Mouse (Mus musculus) olfactory bulb, adult 2 months (tissue): ENCODE measurements around the gene Mfsd2a. TPM values are rescaled to one million over a fixed set of nuclear protein-coding genes. Genes with fewer than 3 reads are reported as not detected.
"Not testable (repeated sequence)": the region's sequence is repeated elsewhere in the genome, so short reads cannot be mapped to it uniquely, and the experiment has no call there.

Experiments
- H3K27ac ChIP-seq: fragments of 200-500 bp; 2 replicates; pipeline ENCODE4 v1.5.1; 2012; ENCODE audit warnings: low read depth, low read length; ENCODE audit not compliant: insufficient read depth
- H3K4me1 ChIP-seq: fragments of 200-500 bp; 2 replicates; pipeline ENCODE4 v1.6.1; 2012; ENCODE audit warnings: low read length; ENCODE audit not compliant: control insufficient read depth, insufficient read depth
- H3K4me3 ChIP-seq: fragments of 200-500 bp; 2 replicates; pipeline ENCODE4 v1.5.1; 2012; ENCODE audit warnings: mild to moderate bottlenecking, low read depth, low read length, moderate library complexity; ENCODE audit not compliant: insufficient read depth
- CTCF ChIP-seq: fragments of 200-500 bp; IDR thresholded peaks from 2 replicates; pipeline ENCODE4 v1.5.1; 2012; ENCODE audit warnings: low read depth, mild to moderate bottlenecking, low read length, moderate library complexity; ENCODE audit not compliant: insufficient read depth
- POLR2A ChIP-seq: fragments of 200-500 bp; IDR thresholded peaks from 2 replicates; pipeline ENCODE4 v1.6.1; 2012; ENCODE audit warnings: mild to moderate bottlenecking, low read depth, low read length, moderate library complexity; ENCODE audit not compliant: insufficient read depth
- WGBS: fragments of 180-500 bp; shearing (Covaris S2); methylation state at CpG from one replicate; pipeline ENCODE4 v1.1.7; 2018; 5-methylcytosine and 5-hydroxymethylcytosine counted together
- polyA plus RNA-seq: library from polyadenylated mRNA; stranded (reverse); fragments of >200 nt; gene quantifications from 2 replicates; pipeline ENCODE4 v1.2.4, GENCODE M21; 2012; ENCODE audit warnings: low replicate concordance; ENCODE audit not compliant: missing spikeins, insufficient read depth, insufficient read length

Gene Mfsd2a
- polyA plus RNA-seq, 1 experiment = not detected

DNA sequence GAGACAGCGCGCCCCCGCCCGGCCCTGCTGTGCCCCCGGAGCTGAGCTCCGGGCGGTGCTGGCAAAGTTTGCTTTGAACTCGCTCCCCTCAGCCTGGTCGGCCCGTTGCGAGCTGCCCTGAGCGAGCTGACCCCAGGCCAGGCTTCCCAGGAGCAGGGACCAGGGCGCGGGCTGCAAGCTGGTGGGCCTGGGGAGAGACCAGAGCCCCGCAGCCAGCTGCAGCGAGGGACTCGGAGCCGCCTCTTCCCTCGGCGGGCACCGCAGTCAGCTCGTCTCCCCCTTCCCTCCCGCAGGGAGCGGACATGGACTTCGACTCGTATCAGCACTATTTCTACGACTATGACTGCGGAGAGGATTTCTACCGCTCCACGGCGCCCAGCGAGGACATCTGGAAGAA lies 35.2 kb upstream of the Mfsd2a start:
- H3K27ac ChIP-seq = peak overlapping the region; percentile 10; the same call in 1 of the 2 replicates
- peak overlapping the region; percentile 73 for H3K4me3 ChIP-seq
- WGBS = 1% methylated on average over 32 of the region's 32 CpGs
- TF ChIP-seq CTCF (no peak), POLR2A (no peak)
- peaks cover 27% of the 10 kb centered on the region for H3K4me1 ChIP-seq

DNA sequence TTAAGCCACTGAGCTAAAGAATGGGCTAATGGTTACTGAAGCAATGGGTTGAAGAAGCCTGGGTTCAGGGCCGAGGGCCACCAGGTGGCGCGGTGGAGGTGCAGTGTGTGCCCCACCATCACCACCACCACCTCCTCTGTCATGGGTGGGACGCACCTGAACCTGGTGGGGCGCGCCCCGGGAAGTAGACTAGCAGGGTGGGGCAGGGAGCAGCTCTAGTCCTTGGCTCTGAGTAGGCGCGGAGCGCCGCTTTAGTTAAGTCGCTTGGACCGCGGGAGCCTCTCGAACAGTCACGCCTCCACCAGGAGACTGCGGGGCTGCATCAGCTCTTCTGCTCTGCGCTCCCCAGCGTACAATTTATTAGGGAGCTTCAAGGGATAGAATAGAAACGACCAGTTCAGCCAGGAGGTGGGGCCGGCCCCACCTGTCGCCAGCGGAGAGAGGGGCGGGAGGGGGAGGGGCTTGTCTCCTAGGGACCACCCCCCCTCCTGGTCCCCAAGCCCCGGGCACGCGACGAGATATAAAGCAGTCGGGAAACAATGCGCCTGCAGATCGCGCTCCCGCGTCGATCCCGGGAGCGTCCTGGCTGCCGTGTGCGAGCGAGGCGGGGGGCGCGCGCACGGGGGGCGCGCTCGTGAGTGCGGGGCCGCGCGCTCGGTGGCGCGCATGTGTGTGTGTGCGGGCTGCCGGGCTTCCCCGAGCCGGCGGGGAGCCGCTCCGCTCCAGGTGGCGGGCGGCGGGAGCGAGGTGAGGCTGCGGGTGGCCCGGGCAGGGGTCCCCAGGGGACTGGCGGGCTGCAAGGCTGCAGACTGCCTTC lies 34.6 kb upstream of the Mfsd2a start, which contains the start of gene Mycl:
Gene Mycl (plus strand): TSS at position 249 of the 817 bp plus-strand sequence.
- peak within 1 kb of the TSS; percentile 73 for H3K4me3 ChIP-seq
- under 1% methylated on average over 69 of the region's 69 CpGs for WGBS
- H3K27ac ChIP-seq = peak within 1 kb of the TSS; percentile 10; the same call in 1 of the 2 replicates
- TF ChIP-seq POLR2A (peak; percentile 38), CTCF (peak; percentile 93)
- H3K4me1 ChIP-seq = peaks cover 27% of the 10 kb centered on the region

DNA sequence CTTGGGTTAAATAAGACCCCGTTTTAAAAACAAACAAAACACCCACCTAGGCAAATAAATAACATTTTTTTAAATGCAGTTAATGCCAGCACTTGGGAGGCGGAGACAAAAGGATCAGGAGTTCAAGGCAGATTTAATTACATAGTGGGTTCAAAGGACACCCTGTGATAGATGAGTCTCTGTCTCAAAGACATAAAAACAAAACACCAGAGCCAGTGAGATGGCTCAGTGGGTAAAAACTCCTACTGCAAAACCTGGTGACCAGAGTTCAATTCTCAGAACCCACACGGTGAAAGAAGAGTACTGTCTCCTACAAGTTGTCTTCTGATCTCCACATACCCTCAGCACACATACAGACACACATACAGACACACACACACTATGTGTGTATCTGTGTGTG lies 31.3 kb upstream of the Mfsd2a start:
- Histone ChIP-seq H3K27ac (no peak overlapping the region), H3K4me1 (peaks cover 6% of the 10 kb centered on the region), H3K4me3 (no peak overlapping the region)
- TF ChIP-seq CTCF = no peak
- no peak for TF ChIP-seq POLR2A
- 66% methylated on average over 3 of the region's 3 CpGs for whole genome bisulfite sequencing

DNA sequence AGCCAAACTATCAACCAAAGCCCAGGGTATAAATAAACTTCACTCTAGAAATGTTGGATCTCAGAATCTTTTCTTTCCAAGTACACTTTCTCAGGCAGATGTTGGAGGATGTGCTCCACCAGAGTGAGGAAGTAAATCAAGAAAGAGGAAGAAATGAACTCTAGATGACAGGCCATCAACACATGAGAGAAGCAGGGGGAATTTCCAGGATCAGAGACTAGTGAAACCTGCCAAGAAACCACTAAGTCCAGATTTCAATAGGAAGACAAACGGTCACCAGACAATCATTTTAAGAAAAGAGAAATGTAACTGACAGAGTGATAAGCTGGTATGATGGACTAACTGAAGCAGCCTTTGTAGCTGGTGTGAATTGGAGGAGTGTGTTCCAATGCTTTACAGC lies 30.2 kb upstream of the Mfsd2a start:
- Histone ChIP-seq H3K4me3 (no peak overlapping the region), H3K4me1 (no peaks in the 10 kb centered on the region), H3K27ac (no peak overlapping the region)
- TF ChIP-seq POLR2A = no peak
- no peak for TF ChIP-seq CTCF
- 68% methylated on average over 1 of the region's 1 CpGs for WGBS

DNA sequence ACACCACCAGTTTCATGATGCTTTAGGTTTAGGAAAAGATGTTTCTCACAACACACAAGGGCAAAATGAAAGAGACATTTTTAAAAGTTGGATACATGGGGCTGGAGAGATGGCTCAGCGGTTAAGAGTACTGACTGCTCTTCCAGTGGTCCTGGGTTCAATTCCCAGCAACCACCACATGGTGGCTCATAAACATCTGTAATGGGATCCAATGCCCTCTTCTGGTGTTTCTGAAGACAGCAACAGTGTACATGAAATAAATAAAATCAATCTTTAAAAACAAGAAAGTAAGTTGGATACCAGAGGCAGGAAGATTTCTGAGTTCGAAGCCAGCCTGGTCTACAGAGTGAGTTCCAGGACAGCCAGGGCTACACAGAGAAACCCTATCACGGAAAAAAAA lies 27.0 kb upstream of the Mfsd2a start:
- WGBS = 65% methylated on average over 3 of the region's 3 CpGs
- H3K4me3 ChIP-seq, H3K4me1 ChIP-seq, H3K27ac ChIP-seq: not testable (repeated sequence)

DNA sequence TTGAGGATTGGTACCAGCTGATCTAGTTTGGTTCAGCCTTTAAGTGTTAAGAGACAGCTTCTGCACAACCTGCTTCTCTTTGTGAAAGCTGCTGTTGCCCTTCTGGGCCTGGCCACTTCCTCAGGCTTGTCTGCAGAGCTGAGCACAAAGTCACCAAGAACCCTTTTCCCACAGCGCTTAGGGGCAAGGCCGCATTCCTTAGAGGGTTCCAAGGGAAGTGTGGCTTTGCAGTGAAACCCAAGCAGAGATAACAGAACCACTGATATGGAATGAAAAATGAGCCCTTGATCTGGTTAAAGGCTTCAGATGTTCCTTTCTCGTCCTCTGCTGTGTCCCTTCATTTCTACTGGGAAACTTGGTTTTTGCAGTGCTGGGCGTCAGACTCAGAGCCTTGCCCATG lies 26.4 kb upstream of the Mfsd2a start:
- TF ChIP-seq CTCF (no peak), POLR2A (no peak)
- Histone ChIP-seq H3K4me1 (peaks cover 4% of the 10 kb centered on the region), H3K4me3 (no peak overlapping the region), H3K27ac (no peak overlapping the region)
- 91% methylated on average over 4 of the region's 4 CpGs for WGBS

DNA sequence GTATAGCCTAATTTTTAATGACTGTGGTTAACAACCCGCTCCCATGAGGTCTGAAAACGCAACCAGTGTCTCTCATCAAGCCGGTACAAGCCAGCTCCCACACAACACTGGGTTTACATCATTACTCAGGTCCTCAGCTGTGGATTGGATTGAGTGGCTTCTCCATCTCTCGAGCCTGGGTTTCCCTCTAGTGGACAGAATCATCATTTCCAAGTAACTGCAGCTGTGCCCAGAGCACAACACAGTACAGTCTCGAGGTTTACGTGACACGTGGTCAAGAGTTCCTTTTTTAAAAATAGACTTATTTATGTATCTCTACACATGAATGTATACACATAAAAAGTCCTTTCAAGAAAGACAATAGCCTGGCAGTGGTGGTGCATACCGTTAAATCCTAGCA lies 24.1 kb upstream of the Mfsd2a start:
- no peak for TF ChIP-seq POLR2A
- TF ChIP-seq CTCF = no peak
- H3K27ac ChIP-seq = no peak overlapping the region
- 14% methylated on average over 8 of the region's 8 CpGs for WGBS
- H3K4me3 ChIP-seq = no peak overlapping the region
- peaks cover 6% of the 10 kb centered on the region for H3K4me1 ChIP-seq

DNA sequence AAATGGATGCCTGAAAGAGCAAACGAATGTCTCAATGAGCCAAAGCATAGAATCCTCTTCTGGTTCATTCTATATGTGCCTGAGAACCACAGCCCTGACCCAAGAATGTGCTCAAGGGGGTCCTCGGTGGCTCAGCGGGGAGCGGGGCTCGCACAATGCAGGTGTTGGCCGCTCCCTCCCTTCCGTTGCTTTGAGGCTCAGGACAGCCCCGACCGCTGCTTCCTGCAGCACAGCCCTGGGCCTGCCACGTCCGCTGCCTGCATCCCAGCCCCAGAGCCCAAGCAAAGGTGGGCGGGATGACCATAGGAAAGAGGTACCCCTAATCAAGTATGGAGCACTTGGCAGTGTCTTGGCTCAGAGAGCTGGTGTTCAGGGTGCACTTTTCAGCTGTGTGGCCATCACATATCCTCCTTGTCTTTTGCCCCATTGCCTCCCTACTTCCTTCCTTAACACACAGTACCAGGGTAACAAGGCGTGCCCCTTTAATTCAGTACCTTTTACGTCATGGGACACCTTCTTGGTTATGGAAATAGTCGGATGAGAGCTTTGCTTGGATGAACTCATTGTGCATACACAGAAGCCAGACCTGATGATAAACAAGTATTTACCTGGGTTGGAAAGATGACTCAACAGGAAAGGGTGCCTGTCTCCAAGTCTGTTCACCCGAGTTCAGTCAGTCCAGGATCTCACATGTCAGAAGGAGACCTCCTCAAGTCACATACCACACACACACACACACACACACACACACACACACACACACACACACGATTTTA lies 22.7 kb upstream of the Mfsd2a start:
- TF ChIP-seq POLR2A (no peak), CTCF (no peak)
- 49% methylated on average over 17 of the region's 17 CpGs for WGBS
- H3K4me1 ChIP-seq = peaks cover 6% of the 10 kb centered on the region
- H3K4me3 ChIP-seq = no peak overlapping the region
- no peak overlapping the region for H3K27ac ChIP-seq

DNA sequence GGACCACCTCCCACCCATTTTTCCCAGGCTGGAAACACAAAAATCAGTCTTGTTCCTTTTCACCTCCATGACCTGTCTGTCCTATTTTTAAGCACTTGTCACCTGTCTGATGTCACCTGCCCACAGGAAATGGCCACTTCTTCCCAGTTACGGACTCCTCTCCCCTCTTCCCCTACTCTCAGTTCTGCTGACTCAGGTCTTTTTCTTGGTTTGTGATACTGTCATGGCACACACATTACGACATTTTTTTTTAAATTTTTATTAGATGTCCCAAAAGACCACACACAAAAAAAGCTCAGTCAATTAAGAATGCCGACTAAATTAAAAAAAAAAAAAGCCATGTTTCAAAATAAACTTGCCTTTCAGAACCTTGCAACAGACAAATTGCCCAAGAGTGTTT lies 21.5 kb upstream of the Mfsd2a start:
- Histone ChIP-seq H3K4me1 (peaks cover 6% of the 10 kb centered on the region), H3K4me3 (no peak overlapping the region), H3K27ac (no peak overlapping the region)
- WGBS = 64% methylated on average over 3 of the region's 3 CpGs
- no peak for TF ChIP-seq CTCF
- TF ChIP-seq POLR2A = no peak
